Mouse (Mus musculus): ENCODE data around the gene Fermt1. TPM values are rescaled to one million over a fixed set of nuclear protein-coding genes. Genes with fewer than 3 reads are reported as not detected.

Gene Fermt1
- polyA plus RNA-seq, 1 experiment from 2014 or later = 4.4 TPM

DNA sequence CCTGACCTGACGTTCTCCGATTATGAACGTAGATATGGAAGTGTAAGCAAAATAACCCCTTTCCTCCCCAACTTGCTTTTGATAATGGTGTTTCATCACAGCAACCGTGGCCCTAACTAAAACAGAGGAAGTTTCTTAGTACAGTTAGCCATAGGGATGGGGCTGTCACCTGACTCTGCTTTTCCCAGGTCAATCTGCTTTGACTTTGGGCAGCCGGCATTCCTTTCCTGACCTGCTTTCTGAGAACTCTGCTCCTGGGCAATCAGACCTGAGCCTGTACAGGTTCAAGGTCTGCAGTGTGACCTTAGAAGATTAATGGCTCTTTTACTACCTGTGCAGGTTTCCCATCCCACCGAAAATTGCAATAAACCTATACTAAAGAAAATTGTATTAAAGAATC, 1.3 kb upstream of the Fermt1 start:
- no peak overlapping the region for H3K27ac ChIP-seq (ENCODE audit: low read length)

DNA sequence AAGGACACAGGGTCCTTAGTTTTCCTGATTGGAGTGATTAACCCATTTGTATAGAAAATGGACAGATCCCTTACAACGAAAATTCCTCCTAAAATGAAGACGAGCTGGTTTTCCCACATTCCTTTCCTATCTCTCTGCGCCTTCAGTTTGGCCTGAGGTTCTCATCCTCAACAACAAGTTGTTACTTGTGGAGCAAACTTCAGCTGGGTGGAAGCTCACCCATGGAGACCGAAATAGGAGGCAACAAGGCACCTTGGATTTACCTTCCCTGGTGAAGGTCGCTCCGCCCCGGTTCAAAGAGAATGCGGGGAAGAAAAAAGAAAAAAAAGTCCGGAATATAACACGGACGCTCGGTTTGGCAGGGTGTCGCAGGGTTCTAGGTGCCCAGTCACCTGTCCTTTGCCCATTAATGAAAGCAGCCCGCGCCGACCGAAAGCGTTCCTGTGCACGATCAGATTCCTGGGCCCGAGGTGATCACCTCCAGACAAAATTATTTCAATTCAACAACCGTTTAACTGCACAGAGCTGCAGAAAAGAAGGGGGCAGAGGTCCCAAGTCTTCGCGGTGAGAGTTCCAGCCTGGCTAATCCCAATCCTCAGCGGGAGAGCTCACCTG, 888 bp downstream of the Fermt1 start:
- H3K27me3 ChIP-seq (ENCODE audit: control insufficient read depth, insufficient read depth, low read depth, low read length) = peaks cover 27% of the 10 kb centered on the region
- H3K9ac ChIP-seq (ENCODE audit: low read length) = peak overlapping the region; percentile 49
- H3K9me3 ChIP-seq (ENCODE audit: control insufficient read depth, low read length) = no peaks in the 10 kb centered on the region
- H3K4me3 ChIP-seq (ENCODE audit: low read length) = peak overlapping the region; percentile 43
- peak overlapping the region; percentile 13; the same call in 1 of the 2 replicates for H3K27ac ChIP-seq (ENCODE audit: low read length)
- H3K36me3 ChIP-seq (ENCODE audit: control insufficient read depth, insufficient read depth, low read length) = no peaks in the 10 kb centered on the region
- no peaks in the 10 kb centered on the region for H3K4me1 ChIP-seq (replicated peaks; ENCODE audit: control insufficient read depth, insufficient read depth, low read length)
- peak overlapping the region; percentile 61 for H3K4me2 ChIP-seq (ENCODE audit: low read depth, low read length)
- ATAC-seq (ENCODE audit: low read depth) = 0 out of 2 replicates have a peak, but pooled peaks have one; percentile 10
- WGBS = 4% methylated on average over 24 of the region's 24 CpGs

More for the DNA sequence above, 1.3 kb upstream of the Fermt1 start:
- 57% methylated on average over 6 of the region's 6 CpGs for WGBS
- ATAC-seq (ENCODE audit: low read depth) = no peak
- H3K4me2 ChIP-seq (ENCODE audit: low read depth, low read length) = no peak overlapping the region
- no peaks in the 10 kb centered on the region for H3K36me3 ChIP-seq (ENCODE audit: control insufficient read depth, insufficient read depth, low read length)
- peaks cover 27% of the 10 kb centered on the region for H3K27me3 ChIP-seq (ENCODE audit: control insufficient read depth, insufficient read depth, low read depth, low read length)
- no peaks in the 10 kb centered on the region for H3K9me3 ChIP-seq (ENCODE audit: control insufficient read depth, low read length)
- no peak overlapping the region for H3K4me3 ChIP-seq (ENCODE audit: low read length)
- no peak overlapping the region for H3K9ac ChIP-seq (ENCODE audit: low read length)
- no peaks in the 10 kb centered on the region for H3K4me1 ChIP-seq (replicated peaks; ENCODE audit: control insufficient read depth, insufficient read depth, low read length)

DNA sequence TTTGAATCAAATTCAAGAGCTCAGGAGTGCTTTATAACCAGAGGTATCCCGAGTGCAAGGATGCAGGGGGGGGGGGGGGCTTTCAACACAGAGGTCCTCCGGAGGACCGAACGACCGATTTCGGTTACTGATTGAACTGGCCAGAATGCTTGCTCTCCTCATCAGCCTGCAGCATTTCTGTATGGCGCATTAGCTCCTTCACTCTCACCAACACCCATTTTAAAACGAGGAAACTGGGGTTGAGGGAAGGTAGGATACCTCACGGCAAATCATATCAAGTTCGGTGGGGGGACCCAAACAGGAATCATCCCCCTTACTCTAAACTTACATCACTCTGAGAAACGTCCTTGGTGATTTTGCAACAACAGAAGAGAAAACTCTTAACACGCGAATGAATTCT, 1.7 kb downstream of the Fermt1 start:
- Histone ChIP-seq H3K4me1 (replicated peaks; ENCODE audit: control insufficient read depth, insufficient read depth, low read length) (no peaks in the 10 kb centered on the region), H3K4me2 (ENCODE audit: low read depth, low read length) (peak overlapping the region; percentile 39), H3K36me3 (ENCODE audit: control insufficient read depth, insufficient read depth, low read length) (no peaks in the 10 kb centered on the region), H3K4me3 (ENCODE audit: low read length) (peak overlapping the region; percentile 2; the same call in 1 of the 2 replicates), H3K9me3 (ENCODE audit: control insufficient read depth, low read length) (no peaks in the 10 kb centered on the region), H3K27me3 (ENCODE audit: control insufficient read depth, insufficient read depth, low read depth, low read length) (peaks cover 27% of the 10 kb centered on the region), H3K27ac (ENCODE audit: low read length) (no peak overlapping the region), H3K9ac (ENCODE audit: low read length) (no peak overlapping the region)
- WGBS = 18% methylated on average over 13 of the region's 13 CpGs
- no peak for ATAC-seq (ENCODE audit: low read depth)

DNA sequence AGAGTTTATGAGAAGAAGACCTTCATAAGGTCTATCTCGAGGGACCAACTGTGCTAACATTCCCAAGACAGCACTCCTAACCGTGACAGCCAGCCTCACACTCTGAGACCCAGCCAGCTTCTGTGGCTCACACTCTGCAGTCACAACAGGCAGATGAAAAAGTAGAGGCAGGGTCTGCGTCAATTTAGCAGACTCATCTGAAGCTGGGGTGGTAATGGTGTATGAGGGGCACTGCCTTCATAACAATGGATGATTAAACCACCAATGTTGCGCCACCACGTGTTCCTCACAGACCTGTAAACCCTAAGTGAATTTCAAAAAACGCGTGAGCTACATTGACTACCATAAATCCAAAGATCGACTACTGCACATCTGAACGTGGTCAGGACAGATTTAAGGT, 2.1 kb downstream of the Fermt1 start:
- no peak overlapping the region for H3K27ac ChIP-seq (ENCODE audit: low read length)
- H3K4me1 ChIP-seq (replicated peaks; ENCODE audit: control insufficient read depth, insufficient read depth, low read length) = no peaks in the 10 kb centered on the region
- no peak overlapping the region for H3K9ac ChIP-seq (ENCODE audit: low read length)
- H3K9me3 ChIP-seq (ENCODE audit: control insufficient read depth, low read length) = no peaks in the 10 kb centered on the region
- WGBS = 37% methylated on average over 9 of the region's 9 CpGs
- no peaks in the 10 kb centered on the region for H3K36me3 ChIP-seq (ENCODE audit: control insufficient read depth, insufficient read depth, low read length)
- peak overlapping the region; percentile 39 for H3K4me2 ChIP-seq (ENCODE audit: low read depth, low read length)
- ATAC-seq (ENCODE audit: low read depth) = no peak
- no peak overlapping the region; the same call in 1 of the 2 replicates for H3K4me3 ChIP-seq (ENCODE audit: low read length)
- peaks cover 27% of the 10 kb centered on the region for H3K27me3 ChIP-seq (ENCODE audit: control insufficient read depth, insufficient read depth, low read depth, low read length)

DNA sequence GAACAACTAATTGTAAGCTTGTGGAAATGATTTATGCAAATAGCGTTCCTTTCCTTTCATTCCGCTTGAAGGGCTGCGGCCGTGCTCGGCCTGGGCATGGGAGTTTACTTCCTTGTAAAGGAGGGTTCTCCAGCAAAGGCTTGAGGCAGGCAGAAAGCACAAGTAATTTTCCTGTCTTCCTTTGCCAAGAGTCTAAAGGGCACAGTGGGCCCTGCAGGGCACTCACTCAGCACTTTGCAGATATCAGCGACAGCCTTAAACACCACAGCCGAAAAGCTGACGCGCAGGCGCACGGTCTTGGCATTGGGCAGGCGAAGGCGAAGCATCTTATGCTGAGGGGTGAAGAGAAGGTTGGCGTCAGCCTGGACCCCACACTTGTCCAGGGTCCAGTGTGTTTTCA, 6.7 kb downstream of the Fermt1 start:
- 78% methylated on average over 14 of the region's 14 CpGs for WGBS
- no peak for ATAC-seq (ENCODE audit: low read depth)
- H3K36me3 ChIP-seq (ENCODE audit: control insufficient read depth, insufficient read depth, low read length) = no peaks in the 10 kb centered on the region
- H3K9me3 ChIP-seq (ENCODE audit: control insufficient read depth, low read length) = no peaks in the 10 kb centered on the region
- no peak overlapping the region for H3K9ac ChIP-seq (ENCODE audit: low read length)
- H3K4me1 ChIP-seq (replicated peaks; ENCODE audit: control insufficient read depth, insufficient read depth, low read length) = no peaks in the 10 kb centered on the region
- no peak overlapping the region for H3K27ac ChIP-seq (ENCODE audit: low read length)
- no peak overlapping the region for H3K4me3 ChIP-seq (ENCODE audit: low read length)
- H3K4me2 ChIP-seq (ENCODE audit: low read depth, low read length) = no peak overlapping the region
- H3K27me3 ChIP-seq (ENCODE audit: control insufficient read depth, insufficient read depth, low read depth, low read length) = peaks cover under 1% of the 10 kb centered on the region

DNA sequence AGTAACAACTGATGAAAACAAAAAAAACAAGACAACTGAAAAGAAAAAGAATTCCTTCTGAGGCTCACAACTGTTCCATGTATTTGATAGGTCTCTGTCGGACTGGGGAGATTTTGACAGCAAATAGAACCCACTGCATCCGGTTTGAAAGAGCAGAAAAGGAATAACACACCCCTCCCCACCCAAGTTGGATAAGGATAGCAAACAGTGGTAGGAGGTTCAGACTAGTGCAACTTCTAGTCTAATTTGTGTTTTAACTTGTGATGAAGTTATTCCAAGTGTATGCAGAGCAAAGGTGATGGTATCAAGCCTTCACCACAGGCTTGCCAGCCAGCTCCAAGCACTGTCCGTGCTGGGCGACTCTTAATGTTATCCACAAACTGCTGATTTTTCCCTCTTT, 9.5 kb downstream of the Fermt1 start:
- no peak overlapping the region for H3K4me3 ChIP-seq (ENCODE audit: low read length)
- H3K36me3 ChIP-seq (ENCODE audit: control insufficient read depth, insufficient read depth, low read length) = no peaks in the 10 kb centered on the region
- no peak overlapping the region for H3K27ac ChIP-seq (ENCODE audit: low read length)
- H3K9me3 ChIP-seq (ENCODE audit: control insufficient read depth, low read length) = no peaks in the 10 kb centered on the region
- no peaks in the 10 kb centered on the region for H3K4me1 ChIP-seq (replicated peaks; ENCODE audit: control insufficient read depth, insufficient read depth, low read length)
- no peaks in the 10 kb centered on the region for H3K27me3 ChIP-seq (ENCODE audit: control insufficient read depth, insufficient read depth, low read depth, low read length)
- no peak overlapping the region for H3K4me2 ChIP-seq (ENCODE audit: low read depth, low read length)
- no peak for ATAC-seq (ENCODE audit: low read depth)
- H3K9ac ChIP-seq (ENCODE audit: low read length) = no peak overlapping the region
- WGBS = 69% methylated on average over 4 of the region's 4 CpGs

DNA sequence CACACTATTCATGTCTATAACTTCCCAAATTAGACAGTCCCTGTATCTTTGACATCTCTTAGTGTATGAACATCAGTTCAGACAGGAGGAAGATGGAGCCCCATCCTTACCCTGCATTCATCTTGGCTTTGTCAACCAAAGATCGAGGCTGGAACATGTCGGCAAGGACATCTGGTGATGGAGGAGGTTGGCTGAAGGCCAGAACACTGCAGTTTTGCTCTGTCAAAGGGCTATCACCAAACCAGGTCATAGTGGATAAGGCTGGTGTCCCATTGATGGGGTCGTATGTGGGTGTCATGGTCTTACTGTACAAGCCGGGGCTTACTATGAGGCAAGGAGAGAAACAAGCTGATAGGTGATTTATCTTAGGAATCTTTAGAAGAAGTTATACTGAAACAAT, 11.0 kb downstream of the Fermt1 start:
- no peak overlapping the region for H3K4me2 ChIP-seq (ENCODE audit: low read depth, low read length)
- no peak overlapping the region for H3K27ac ChIP-seq (ENCODE audit: low read length)
- no peaks in the 10 kb centered on the region for H3K27me3 ChIP-seq (ENCODE audit: control insufficient read depth, insufficient read depth, low read depth, low read length)
- 81% methylated on average over 4 of the region's 4 CpGs for WGBS
- H3K9me3 ChIP-seq (ENCODE audit: control insufficient read depth, low read length) = no peaks in the 10 kb centered on the region
- H3K4me3 ChIP-seq (ENCODE audit: low read length) = no peak overlapping the region
- H3K9ac ChIP-seq (ENCODE audit: low read length) = no peak overlapping the region
- ATAC-seq (ENCODE audit: low read depth) = no peak
- no peaks in the 10 kb centered on the region for H3K4me1 ChIP-seq (replicated peaks; ENCODE audit: control insufficient read depth, insufficient read depth, low read length)
- H3K36me3 ChIP-seq (ENCODE audit: control insufficient read depth, insufficient read depth, low read length) = no peaks in the 10 kb centered on the region

DNA sequence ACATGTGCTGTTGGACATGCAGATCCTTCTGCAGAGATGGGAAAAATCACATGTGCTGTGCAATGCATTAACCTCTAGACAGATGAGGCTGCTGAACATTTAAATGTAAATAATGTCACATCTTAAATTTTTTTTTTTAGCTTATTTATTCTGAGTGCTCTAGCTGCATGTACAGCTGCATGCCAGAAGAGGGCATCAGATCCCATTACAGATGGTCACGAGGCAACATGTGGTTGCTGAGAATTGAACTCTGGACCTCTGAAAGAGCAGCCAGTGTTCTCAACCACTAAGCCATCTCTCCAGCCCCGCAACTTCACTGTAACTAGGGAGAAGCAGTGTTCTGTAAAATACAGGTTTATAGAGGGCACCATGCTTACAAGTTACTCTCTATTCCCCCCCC, 11.6 kb downstream of the Fermt1 start:
- Histone ChIP-seq H3K4me1 (replicated peaks; ENCODE audit: control insufficient read depth, insufficient read depth, low read length) (no peaks in the 10 kb centered on the region), H3K4me3 (ENCODE audit: low read length) (no peak overlapping the region), H3K36me3 (ENCODE audit: control insufficient read depth, insufficient read depth, low read length) (no peaks in the 10 kb centered on the region), H3K4me2 (ENCODE audit: low read depth, low read length) (no peak overlapping the region), H3K9me3 (ENCODE audit: control insufficient read depth, low read length) (no peaks in the 10 kb centered on the region), H3K27ac (ENCODE audit: low read length) (no peak overlapping the region), H3K27me3 (ENCODE audit: control insufficient read depth, insufficient read depth, low read depth, low read length) (no peaks in the 10 kb centered on the region), H3K9ac (ENCODE audit: low read length) (no peak overlapping the region)
- ATAC-seq (ENCODE audit: low read depth) = no peak
- WGBS = 76% methylated on average over 2 of the region's 2 CpGs

DNA sequence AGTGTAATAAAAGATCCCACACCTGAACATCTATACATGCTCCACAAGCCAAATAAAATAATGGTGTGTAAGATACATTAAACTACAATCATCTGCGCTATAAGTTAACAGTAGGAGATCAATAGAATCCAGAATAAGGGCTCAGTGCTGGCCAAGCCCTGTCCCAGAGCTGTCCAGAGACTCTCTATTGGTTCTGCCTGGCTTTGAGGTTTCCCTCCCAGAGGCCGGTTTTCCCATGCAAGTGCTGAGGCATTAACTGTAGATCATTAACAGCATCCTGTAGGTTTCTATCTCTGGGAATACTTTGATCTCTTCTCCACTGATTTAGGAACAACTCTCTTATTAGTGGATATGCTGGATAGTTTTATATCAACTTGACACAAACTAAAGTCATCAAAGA, 16.7 kb downstream of the Fermt1 start:
- no peak for ATAC-seq (ENCODE audit: low read depth)

DNA sequence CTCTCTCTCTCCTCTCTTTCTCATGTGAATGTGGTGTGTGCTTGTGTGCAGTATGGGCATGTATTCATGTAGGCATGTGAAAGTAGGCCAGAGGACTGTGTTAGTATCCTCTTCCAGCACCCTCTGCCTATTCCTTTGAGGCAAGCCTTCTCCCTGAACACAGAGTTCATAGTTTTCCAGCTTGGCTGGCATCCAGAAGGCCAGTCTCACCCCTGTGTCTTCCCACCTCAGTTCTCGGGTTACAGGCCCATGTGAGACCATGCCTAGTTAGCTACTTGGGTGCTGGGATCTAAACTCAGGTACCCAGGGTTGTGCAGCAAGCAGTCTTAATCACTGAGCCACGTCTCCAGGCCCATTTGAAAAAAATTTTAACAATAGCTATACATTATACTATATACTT, 17.8 kb downstream of the Fermt1 start:
- Histone ChIP-seq H3K4me1 (replicated peaks; ENCODE audit: control insufficient read depth, insufficient read depth, low read length) (no peaks in the 10 kb centered on the region), H3K4me2 (ENCODE audit: low read depth, low read length) (no peak overlapping the region), H3K27ac (ENCODE audit: low read length) (no peak overlapping the region), H3K4me3 (ENCODE audit: low read length) (no peak overlapping the region), H3K9me3 (ENCODE audit: control insufficient read depth, low read length) (no peaks in the 10 kb centered on the region), H3K27me3 (ENCODE audit: control insufficient read depth, insufficient read depth, low read depth, low read length) (no peaks in the 10 kb centered on the region), H3K36me3 (ENCODE audit: control insufficient read depth, insufficient read depth, low read length) (no peaks in the 10 kb centered on the region), H3K9ac (ENCODE audit: low read length) (no peak overlapping the region)
- WGBS = 33% methylated on average over 2 of the region's 2 CpGs
- no peak for ATAC-seq (ENCODE audit: low read depth)

More for the DNA sequence above, 16.7 kb downstream of the Fermt1 start:
- H3K4me3 ChIP-seq (ENCODE audit: low read length) = no peak overlapping the region
- no peak overlapping the region for H3K9ac ChIP-seq (ENCODE audit: low read length)
- H3K4me1 ChIP-seq (replicated peaks; ENCODE audit: control insufficient read depth, insufficient read depth, low read length) = no peaks in the 10 kb centered on the region
- H3K27ac ChIP-seq (ENCODE audit: low read length) = no peak overlapping the region
- 74% methylated on average over 2 of the region's 2 CpGs for WGBS
- no peak overlapping the region for H3K4me2 ChIP-seq (ENCODE audit: low read depth, low read length)
- H3K9me3 ChIP-seq (ENCODE audit: control insufficient read depth, low read length) = no peaks in the 10 kb centered on the region
- no peaks in the 10 kb centered on the region for H3K27me3 ChIP-seq (ENCODE audit: control insufficient read depth, insufficient read depth, low read depth, low read length)
- H3K36me3 ChIP-seq (ENCODE audit: control insufficient read depth, insufficient read depth, low read length) = no peaks in the 10 kb centered on the region
